ENCODE assay signal across 23 mouse cellular contexts in genomic region chr6:96995556-96996159, GRCm38 (mm10).
DNase-seq lines count a peak whose midpoint lies in the region; ATAC-seq and TF ChIP-seq lines count a peak whose summit lies in the region.
"Had no signal": no experiment of that assay in that cellular context is flagged by ENCODE, and none has a peak within 500 bp of the region (broad histone marks: within the 10 kb centered on the region; RNA-seq: fewer than 3 reads in every experiment).

No protein-coding gene starts in this region.

- no peak overlapping the region for H3K4me2 ChIP-seq in forebrain, postnatal 0 days (ENCODE audit: low read depth)
- no peak overlapping the region for H3K4me2 ChIP-seq in midbrain, embryonic 11.5 days
- no peak overlapping the region for H3K4me2 ChIP-seq in stomach, postnatal 0 days (replicated peaks; ENCODE audit: low read depth)
- H3K4me2 ChIP-seq: heart, embryonic 11.5 days; heart, embryonic 15.5 days; hindbrain, embryonic 13.5 days had no signal

- DNase-seq in forebrain, postnatal 0 days: no peak
- DNase-seq in forebrain, embryonic 10.5 days (ENCODE audit: extremely low spot score, low spot score): no peak
- peak; percentile 37 for DNase-seq in midbrain, embryonic 11.5 days (ENCODE audit: low spot score, missing footprints)
- DNase-seq in midbrain, embryonic 10.5 days (ENCODE audit: low spot score): no peak
- DNase-seq in MEL (ENCODE audit: low read depth, low spot score): no peak
- no peak for DNase-seq in stomach, postnatal 0 days (ENCODE audit: low spot score)
- no peak for DNase-seq in left cerebral cortex, adult 2 months (ENCODE audit: extremely low spot score in 1 of 2, low spot score in 2 of 2)
- no peak for DNase-seq in spleen, adult 18-20 months
- DNase-seq: adrenal gland, adult 2 months; adrenal gland, postnatal 25 days; B cell, adult 2 months; cerebellum, adult 2 months; cerebellum, postnatal 10 days; gastrocnemius, postnatal 36 days; heart, adult 18-20 months; heart, postnatal 14 days had no signal

- H3K9ac ChIP-seq in forebrain, postnatal 0 days: no peak overlapping the region
- no peak overlapping the region for H3K9ac ChIP-seq in midbrain, embryonic 11.5 days (ENCODE audit: low read length)
- no peak overlapping the region for H3K9ac ChIP-seq in MEL (ENCODE audit: control insufficient read depth, low read depth, low read length, poor library complexity, severe bottlenecking)
- H3K9ac ChIP-seq in stomach, postnatal 0 days (ENCODE audit: low read length): no peak overlapping the region
- H3K9ac ChIP-seq: heart, embryonic 15.5 days; hindbrain, embryonic 13.5 days had no signal

- no peaks in the 10 kb centered on the region for H3K36me3 ChIP-seq in forebrain, postnatal 0 days (ENCODE audit: insufficient read depth)
- H3K36me3 ChIP-seq in forebrain, embryonic 10.5 days (replicated peaks): no peaks in the 10 kb centered on the region
- no peaks in the 10 kb centered on the region for H3K36me3 ChIP-seq in midbrain, embryonic 11.5 days (ENCODE audit: control insufficient read depth, insufficient read depth, low read length)
- H3K36me3 ChIP-seq in midbrain, embryonic 10.5 days: no peaks in the 10 kb centered on the region
- no peaks in the 10 kb centered on the region for H3K36me3 ChIP-seq in MEL (ENCODE audit: control insufficient read depth in 1 of 2, insufficient read depth in 2 of 2, low read length in 2 of 2)
- no peaks in the 10 kb centered on the region for H3K36me3 ChIP-seq in stomach, postnatal 0 days (ENCODE audit: control insufficient read depth, insufficient read depth, low read length)
- H3K36me3 ChIP-seq: embryonic facial prominence, embryonic 10.5 days; G1E; heart, embryonic 15.5 days; hindbrain, embryonic 13.5 days had no signal

- H3K9me3 ChIP-seq in forebrain, postnatal 0 days (ENCODE audit: low read length): no peaks in the 10 kb centered on the region
- H3K9me3 ChIP-seq in forebrain, embryonic 10.5 days: no peaks in the 10 kb centered on the region
- no peaks in the 10 kb centered on the region for H3K9me3 ChIP-seq in midbrain, embryonic 11.5 days (ENCODE audit: control insufficient read depth, low read length)
- H3K9me3 ChIP-seq in midbrain, embryonic 10.5 days (replicated peaks): no peaks in the 10 kb centered on the region
- H3K9me3 ChIP-seq in MEL (replicated peaks; ENCODE audit: insufficient read depth, low read length): no peaks in the 10 kb centered on the region
- no peaks in the 10 kb centered on the region for H3K9me3 ChIP-seq in stomach, postnatal 0 days (ENCODE audit: control insufficient read depth, low read length)
- H3K9me3 ChIP-seq: embryonic facial prominence, embryonic 10.5 days; heart, embryonic 15.5 days; hindbrain, embryonic 13.5 days had no signal

- intact Hi-C loops in left cerebral cortex, adult 2 months (cut with DNase I): no loop called here

- H3K4me1 ChIP-seq in forebrain, postnatal 0 days (ENCODE audit: insufficient read depth): no peaks in the 10 kb centered on the region
- no peaks in the 10 kb centered on the region for H3K4me1 ChIP-seq in forebrain, embryonic 10.5 days
- H3K4me1 ChIP-seq in midbrain, embryonic 11.5 days (ENCODE audit: control insufficient read depth, insufficient read depth, low read length): no peaks in the 10 kb centered on the region
- no peaks in the 10 kb centered on the region for H3K4me1 ChIP-seq in midbrain, embryonic 10.5 days
- H3K4me1 ChIP-seq in MEL (ENCODE audit: control insufficient read depth in 1 of 2, insufficient read depth in 2 of 2, low read length in 2 of 2): no peaks in the 10 kb centered on the region
- no peaks in the 10 kb centered on the region for H3K4me1 ChIP-seq in stomach, postnatal 0 days (replicated peaks; ENCODE audit: control insufficient read depth, insufficient read depth)
- H3K4me1 ChIP-seq: embryonic facial prominence, embryonic 10.5 days; heart, embryonic 15.5 days; hindbrain, embryonic 13.5 days had no signal

- peak; percentile 9 for TF ChIP-seq RAD21 in MEL (IDR thresholded peaks at IDR 0.05; ENCODE audit: low read depth, low read length)

- no peak for TF ChIP-seq POLR2A in MEL (IDR thresholded peaks at IDR 0.05; ENCODE audit: control insufficient read depth in 1 of 2, insufficient read depth in 1 of 2, low read depth in 1 of 2, low read length in 2 of 2, poor library complexity in 1 of 2)

- H3K27me3 ChIP-seq in forebrain, postnatal 0 days (ENCODE audit: insufficient read depth, low read length): no peaks in the 10 kb centered on the region
- no peaks in the 10 kb centered on the region for H3K27me3 ChIP-seq in forebrain, embryonic 10.5 days (ENCODE audit: poor library complexity, severe bottlenecking)
- no peaks in the 10 kb centered on the region for H3K27me3 ChIP-seq in midbrain, embryonic 11.5 days (ENCODE audit: control insufficient read depth, insufficient read depth, low read length)
- H3K27me3 ChIP-seq in midbrain, embryonic 10.5 days (ENCODE audit: low read depth, poor library complexity, severe bottlenecking): no peaks in the 10 kb centered on the region
- H3K27me3 ChIP-seq in MEL (ENCODE audit: control insufficient read depth in 1 of 2, insufficient read depth in 2 of 2, low read length in 2 of 2): no peaks in the 10 kb centered on the region
- H3K27me3 ChIP-seq in stomach, postnatal 0 days (ENCODE audit: control insufficient read depth, insufficient read depth, low read length): no peaks in the 10 kb centered on the region
- H3K27me3 ChIP-seq: heart, embryonic 15.5 days; hindbrain, embryonic 13.5 days had no signal

- H3K4me3 ChIP-seq in forebrain, postnatal 0 days (ENCODE audit: low read depth, low read length): no peak overlapping the region
- H3K4me3 ChIP-seq in forebrain, embryonic 10.5 days: no peak overlapping the region
- no peak overlapping the region for H3K4me3 ChIP-seq in midbrain, embryonic 11.5 days (ENCODE audit: low read depth, low read length)
- no peak overlapping the region for H3K4me3 ChIP-seq in midbrain, embryonic 10.5 days
- no peak overlapping the region for H3K4me3 ChIP-seq in MEL (ENCODE audit: control insufficient read depth in 1 of 2, insufficient read depth in 1 of 2, low read depth in 2 of 2, low read length in 2 of 2)
- H3K4me3 ChIP-seq in stomach, postnatal 0 days (ENCODE audit: low read depth, low read length): no peak overlapping the region
- H3K4me3 ChIP-seq in left cerebral cortex, adult 2 months: no peak overlapping the region
- H3K4me3 ChIP-seq: embryonic facial prominence, embryonic 10.5 days; heart, embryonic 15.5 days; hindbrain, embryonic 13.5 days had no signal

- no peaks in the 10 kb centered on the region for H3K79me2 ChIP-seq in MEL (ENCODE audit: control insufficient read depth, insufficient read depth, low read length, poor library complexity)

- 93% methylated on average over 7 of the region's 7 CpGs for WGBS in forebrain, postnatal 0 days
- WGBS in forebrain, embryonic 10.5 days: 90% methylated on average over 7 of the region's 7 CpGs
- WGBS in midbrain, embryonic 11.5 days: 90% methylated on average over 7 of the region's 7 CpGs
- 88% methylated on average over 7 of the region's 7 CpGs for WGBS in midbrain, embryonic 10.5 days
- WGBS in stomach, postnatal 0 days: 88% methylated on average over 7 of the region's 7 CpGs

- ATAC-seq in forebrain, postnatal 0 days: no peak
- ATAC-seq in midbrain, embryonic 11.5 days (ENCODE audit: low FRiP score): no peak
- no peak for ATAC-seq in stomach, postnatal 0 days (ENCODE audit: low FRiP score, low TSS enrichment)
- ATAC-seq: CD4-positive, CD25-positive, alpha-beta regulatory T cell, adult 4 months; forebrain, embryonic 14.5 days had no signal

- no peak for TF ChIP-seq EP300 in MEL (IDR thresholded peaks at IDR 0.05; ENCODE audit: low read depth in 1 of 2, low read length in 2 of 2)
- TF ChIP-seq EP300 in stomach, postnatal 0 days (optimal IDR thresholded peaks at IDR 0.05): no peak

- no peak overlapping the region for H3K27ac ChIP-seq in forebrain, postnatal 0 days (ENCODE audit: low read depth, low read length)
- no peak overlapping the region for H3K27ac ChIP-seq in forebrain, embryonic 10.5 days
- no peak overlapping the region for H3K27ac ChIP-seq in midbrain, embryonic 11.5 days (ENCODE audit: low read depth, low read length)
- no peak overlapping the region for H3K27ac ChIP-seq in midbrain, embryonic 10.5 days (replicated peaks)
- H3K27ac ChIP-seq in MEL (ENCODE audit: control insufficient read depth, low read depth, low read length): no peak overlapping the region
- no peak overlapping the region for H3K27ac ChIP-seq in stomach, postnatal 0 days (replicated peaks)
- no peak overlapping the region for H3K27ac ChIP-seq in left cerebral cortex, adult 2 months
- H3K27ac ChIP-seq: embryonic facial prominence, embryonic 10.5 days; heart, embryonic 15.5 days; hindbrain, embryonic 13.5 days had no signal

- 0 out of 2 replicates have a peak, but pooled peaks have one; percentile 21 for TF ChIP-seq CTCF in forebrain, postnatal 0 days (IDR thresholded peaks at IDR 0.05; ENCODE audit: low read depth)
- 0 out of 6 replicates have a peak, but pooled peaks of 1 of the 3 experiments have one; percentile 10 for TF ChIP-seq CTCF in MEL (IDR thresholded peaks at IDR 0.05 in 2 of 3, conservative IDR thresholded peaks at IDR 0.05 in 1 of 3; ENCODE audit: control insufficient read depth in 1 of 3, insufficient read depth in 1 of 3, low read depth in 2 of 3, low read length in 3 of 3, poor library complexity in 1 of 3, severe bottlenecking in 1 of 3)
- TF ChIP-seq CTCF in stomach, postnatal 0 days (IDR thresholded peaks at IDR 0.05; ENCODE audit: low read depth): peak; percentile 20
- no peak; the same call in 1 of the 2 replicates for TF ChIP-seq CTCF in left cerebral cortex, adult 2 months (IDR thresholded peaks at IDR 0.05)

TF ChIP-seq in MEL, 35 proteins besides CTCF, POLR2A, EP300 and RAD21:
- TF ChIP-seq POLR2AphosphoS5 (IDR thresholded peaks at IDR 0.05; ENCODE audit: borderline replicate concordance, low read depth, low read length) (no peak), MAZ (IDR thresholded peaks at IDR 0.05; ENCODE audit: low read depth, low read length) (no peak), TCF12 (IDR thresholded peaks at IDR 0.05; ENCODE audit: low read depth, low read length) (no peak), MXI1 (IDR thresholded peaks at IDR 0.05; ENCODE audit: low read depth, low read length) (no peak), MYB (IDR thresholded peaks at IDR 0.05; ENCODE audit: low read depth, low read length) (no peak), ZC3H11A (IDR thresholded peaks at IDR 0.05; ENCODE audit: low read depth, low read length) (no peak), POLR2AphosphoS2 (IDR thresholded peaks at IDR 0.05; ENCODE audit: low read length) (no peak), NELFE (IDR thresholded peaks at IDR 0.05; ENCODE audit: low read depth, low read length) (no peak), ZMIZ1 (IDR thresholded peaks at IDR 0.05; ENCODE audit: low read depth, low read length) (no peak), MEF2A (IDR thresholded peaks at IDR 0.05; ENCODE audit: extremely low read depth, insufficient replicate concordance, low read depth, low read length, poor library complexity, severe bottlenecking) (no peak)
